Mouse (Mus musculus): ENCODE results near the gene Tbc1d1. TPM values are rescaled to one million over a fixed set of nuclear protein-coding genes. Genes with fewer than 3 reads are reported as not detected.

Gene Tbc1d1
- polyA plus RNA-seq, 1 experiment from 2014 or later = 33.4 TPM

DNA sequence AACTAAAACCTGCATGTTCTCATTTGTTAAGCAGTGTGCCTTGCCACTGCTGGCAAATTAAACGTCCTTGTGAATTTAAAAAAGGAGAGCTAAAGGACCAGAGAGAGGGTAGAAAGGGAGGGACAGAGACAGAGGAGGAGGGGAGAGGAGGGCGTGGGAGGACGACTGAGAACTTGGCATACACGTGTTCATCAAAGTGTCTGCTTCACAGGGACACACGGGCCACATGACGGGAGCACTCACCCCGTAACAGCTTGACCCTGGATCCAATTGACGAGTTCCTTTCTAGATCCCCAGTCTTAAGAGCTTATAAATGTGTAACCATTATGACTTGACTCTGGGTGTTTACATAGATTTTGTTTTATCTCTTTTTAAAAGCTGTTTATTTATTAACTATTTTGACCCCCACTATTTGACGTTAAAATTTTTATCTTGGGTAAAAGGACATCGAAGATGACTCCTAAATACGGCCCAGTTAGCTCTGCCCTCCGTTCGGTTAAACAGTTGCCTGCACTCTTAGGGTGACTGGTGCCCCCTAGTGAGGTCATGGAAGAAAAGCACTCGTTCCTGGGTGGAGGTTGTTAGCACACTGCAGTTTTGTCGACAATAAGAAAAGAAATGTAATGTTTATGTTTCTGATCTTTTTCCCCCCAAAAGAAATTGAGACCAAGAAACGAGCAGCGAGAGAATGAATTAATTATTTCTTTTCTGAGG, 118.8 kb downstream of the Tbc1d1 start:
- no peaks in the 10 kb centered on the region for H3K9me3 ChIP-seq (ENCODE audit: control insufficient read depth, low read length)
- no peaks in the 10 kb centered on the region for H3K27me3 ChIP-seq (ENCODE audit: control insufficient read depth, insufficient read depth, low read length)
- ATAC-seq (ENCODE audit: insufficient number of reproducible peaks, insufficient read depth, low FRiP score, low read depth) = no peak
- no peak overlapping the region for H3K4me3 ChIP-seq (ENCODE audit: control insufficient read depth in 1 of 2, insufficient read depth in 1 of 2, low read depth in 1 of 2, low read length in 2 of 2)
- H3K27ac ChIP-seq (replicated peaks in 1 of 2; ENCODE audit: control insufficient read depth in 1 of 2, insufficient read depth in 1 of 2, low read depth in 2 of 2, low read length in 2 of 2) = no peak overlapping the region
- peaks cover 0 to 7% of the 10 kb centered on the region in 2 experiments; a peak in 2 of 4 replicates for H3K4me1 ChIP-seq (ENCODE audit: control insufficient read depth in 2 of 2, insufficient read depth in 2 of 2, low read length in 2 of 2)
- peaks cover 61% of the 10 kb centered on the region for H3K36me3 ChIP-seq (ENCODE audit: control insufficient read depth, insufficient read depth, low read length)
- H3K4me2 ChIP-seq (ENCODE audit: low read length) = no peak overlapping the region
- H3K9ac ChIP-seq (ENCODE audit: low read length) = no peak overlapping the region
- 35% methylated on average over 17 of the region's 17 CpGs for WGBS

DNA sequence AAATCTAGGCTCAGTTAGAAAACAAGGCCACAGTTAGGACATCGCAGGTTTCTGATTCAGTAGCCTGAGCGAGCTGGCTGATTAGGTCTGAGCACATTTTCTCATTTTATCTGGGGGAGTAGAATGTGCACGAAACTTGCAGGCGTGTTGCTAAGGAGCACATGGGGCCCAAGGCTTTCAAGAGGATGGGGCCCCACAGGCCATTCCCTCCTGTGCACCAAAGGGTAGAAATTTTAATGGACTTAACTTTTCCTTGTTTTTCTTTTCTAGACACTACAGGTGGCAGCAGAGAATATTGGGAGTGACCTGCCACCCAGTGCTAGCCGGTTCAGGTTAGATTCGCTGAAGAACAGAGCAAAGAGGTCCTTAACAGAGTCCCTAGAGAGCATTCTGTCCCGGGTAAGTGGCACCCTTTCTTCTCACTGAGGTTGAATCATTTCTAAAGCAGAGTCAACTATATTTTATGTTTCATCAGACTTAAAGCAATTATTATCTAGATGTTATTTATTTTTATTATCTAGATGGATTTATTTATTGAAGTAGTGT, 121.6 kb downstream of the Tbc1d1 start:
- Histone ChIP-seq H3K9ac (ENCODE audit: low read length) (no peak overlapping the region), H3K4me2 (ENCODE audit: low read length) (no peak overlapping the region), H3K4me1 (ENCODE audit: control insufficient read depth in 2 of 2, insufficient read depth in 2 of 2, low read length in 2 of 2) (peaks cover 3 to 18% of the 10 kb centered on the region in 2 experiments; a peak in 2 of 4 replicates), H3K36me3 (ENCODE audit: control insufficient read depth, insufficient read depth, low read length) (peaks cover 59% of the 10 kb centered on the region), H3K4me3 (ENCODE audit: control insufficient read depth in 1 of 2, insufficient read depth in 1 of 2, low read depth in 1 of 2, low read length in 2 of 2) (no peak overlapping the region), H3K9me3 (ENCODE audit: control insufficient read depth, low read length) (no peaks in the 10 kb centered on the region), H3K27me3 (ENCODE audit: control insufficient read depth, insufficient read depth, low read length) (no peaks in the 10 kb centered on the region), H3K27ac (replicated peaks in 1 of 2; ENCODE audit: control insufficient read depth in 1 of 2, insufficient read depth in 1 of 2, low read depth in 2 of 2, low read length in 2 of 2) (no peak overlapping the region)
- no peak for ATAC-seq (ENCODE audit: insufficient number of reproducible peaks, insufficient read depth, low FRiP score, low read depth)
- 83% methylated on average over 7 of the region's 7 CpGs for WGBS

DNA sequence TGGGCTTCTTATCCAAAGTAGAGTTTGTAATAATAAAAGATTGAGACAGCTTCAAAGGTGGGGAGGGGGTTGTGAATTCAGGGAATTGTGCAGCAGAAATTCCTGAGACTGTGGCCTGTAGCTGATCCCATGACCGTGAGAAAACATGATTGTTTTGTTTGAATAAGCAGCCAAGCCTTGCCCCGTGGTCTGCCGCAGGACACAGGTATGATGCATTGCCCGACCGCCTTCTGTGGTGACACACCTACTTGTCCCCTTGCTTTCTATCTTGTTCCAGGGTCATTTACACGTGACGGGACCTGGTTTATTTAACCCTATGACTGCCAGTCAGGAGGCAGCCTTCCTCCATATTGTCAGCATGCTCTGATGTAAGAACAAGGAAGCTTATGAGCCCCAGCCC, 123.6 kb downstream of the Tbc1d1 start:
- Histone ChIP-seq H3K9ac (ENCODE audit: low read length) (no peak overlapping the region), H3K27ac (replicated peaks in 1 of 2; ENCODE audit: control insufficient read depth in 1 of 2, insufficient read depth in 1 of 2, low read depth in 2 of 2, low read length in 2 of 2) (no peak overlapping the region), H3K4me1 (ENCODE audit: control insufficient read depth in 2 of 2, insufficient read depth in 2 of 2, low read length in 2 of 2) (peaks cover 3 to 11% of the 10 kb centered on the region in 2 experiments; a peak in 2 of 4 replicates), H3K4me2 (ENCODE audit: low read length) (no peak overlapping the region), H3K9me3 (ENCODE audit: control insufficient read depth, low read length) (no peaks in the 10 kb centered on the region), H3K4me3 (ENCODE audit: control insufficient read depth in 1 of 2, insufficient read depth in 1 of 2, low read depth in 1 of 2, low read length in 2 of 2) (no peak overlapping the region), H3K27me3 (ENCODE audit: control insufficient read depth, insufficient read depth, low read length) (no peaks in the 10 kb centered on the region), H3K36me3 (ENCODE audit: control insufficient read depth, insufficient read depth, low read length) (peaks cover 66% of the 10 kb centered on the region)
- WGBS = 43% methylated on average over 7 of the region's 7 CpGs
- ATAC-seq (ENCODE audit: insufficient number of reproducible peaks, insufficient read depth, low FRiP score, low read depth) = no peak

DNA sequence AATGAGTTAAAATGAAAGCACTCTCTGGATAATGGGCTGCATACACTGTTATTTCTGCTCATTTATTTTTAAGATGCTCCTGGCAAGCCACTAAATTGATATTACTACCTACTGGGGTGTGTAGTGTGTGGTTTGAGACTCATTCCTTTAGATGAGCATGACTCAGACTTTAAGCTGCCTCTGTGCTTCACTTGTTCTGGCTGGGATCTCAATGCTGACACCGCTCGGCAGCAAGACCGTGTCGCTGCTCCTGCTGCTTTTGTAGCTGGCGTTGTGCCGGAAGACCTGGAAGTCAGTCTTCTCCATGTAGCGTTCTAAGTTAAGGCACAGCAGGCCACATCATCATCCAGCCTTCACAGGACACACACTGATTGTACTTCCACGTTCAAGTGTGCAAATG, 124.1 kb downstream of the Tbc1d1 start:
- Histone ChIP-seq H3K9me3 (ENCODE audit: control insufficient read depth, low read length) (no peaks in the 10 kb centered on the region), H3K4me1 (ENCODE audit: control insufficient read depth in 2 of 2, insufficient read depth in 2 of 2, low read length in 2 of 2) (peaks cover 3 to 11% of the 10 kb centered on the region in 2 experiments; a peak in 1 of 4 replicates), H3K36me3 (ENCODE audit: control insufficient read depth, insufficient read depth, low read length) (peaks cover 66% of the 10 kb centered on the region), H3K27ac (replicated peaks in 1 of 2; ENCODE audit: control insufficient read depth in 1 of 2, insufficient read depth in 1 of 2, low read depth in 2 of 2, low read length in 2 of 2) (no peak overlapping the region), H3K4me2 (ENCODE audit: low read length) (no peak overlapping the region), H3K4me3 (ENCODE audit: control insufficient read depth in 1 of 2, insufficient read depth in 1 of 2, low read depth in 1 of 2, low read length in 2 of 2) (no peak overlapping the region), H3K9ac (ENCODE audit: low read length) (no peak overlapping the region), H3K27me3 (ENCODE audit: control insufficient read depth, insufficient read depth, low read length) (no peaks in the 10 kb centered on the region)
- 66% methylated on average over 8 of the region's 8 CpGs for WGBS
- ATAC-seq (ENCODE audit: insufficient number of reproducible peaks, insufficient read depth, low FRiP score, low read depth) = no peak

DNA sequence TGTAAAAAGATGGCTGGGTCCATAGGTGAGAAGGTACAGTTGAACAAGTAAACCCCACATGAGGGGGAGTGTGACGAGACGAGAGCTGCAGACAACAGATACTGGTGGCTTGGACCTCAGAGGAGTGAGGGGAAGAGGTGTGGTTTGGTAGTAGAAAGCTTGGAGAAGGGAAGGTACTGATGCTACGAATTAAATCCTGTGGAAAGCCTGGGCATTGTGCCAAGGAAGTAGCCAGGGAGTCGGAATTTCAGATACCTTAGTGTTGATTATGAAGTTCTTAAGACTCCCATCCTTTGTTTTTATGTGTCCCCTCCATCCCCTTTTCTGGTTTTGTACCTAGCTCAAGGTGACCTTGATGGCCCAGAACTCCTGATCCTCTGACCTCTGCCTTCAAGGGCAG, 124.5 kb downstream of the Tbc1d1 start:
- H3K36me3 ChIP-seq (ENCODE audit: control insufficient read depth, insufficient read depth, low read length) = peaks cover 67% of the 10 kb centered on the region
- no peak overlapping the region for H3K27ac ChIP-seq (replicated peaks in 1 of 2; ENCODE audit: control insufficient read depth in 1 of 2, insufficient read depth in 1 of 2, low read depth in 2 of 2, low read length in 2 of 2)
- no peak overlapping the region for H3K9ac ChIP-seq (ENCODE audit: low read length)
- WGBS = 26% methylated on average over 4 of the region's 4 CpGs
- H3K4me3 ChIP-seq (ENCODE audit: control insufficient read depth in 1 of 2, insufficient read depth in 1 of 2, low read depth in 1 of 2, low read length in 2 of 2) = no peak overlapping the region
- peaks cover 3 to 11% of the 10 kb centered on the region in 2 experiments; a peak in 1 of 4 replicates for H3K4me1 ChIP-seq (ENCODE audit: control insufficient read depth in 2 of 2, insufficient read depth in 2 of 2, low read length in 2 of 2)
- H3K4me2 ChIP-seq (ENCODE audit: low read length) = no peak overlapping the region
- ATAC-seq (ENCODE audit: insufficient number of reproducible peaks, insufficient read depth, low FRiP score, low read depth) = no peak
- H3K27me3 ChIP-seq (ENCODE audit: control insufficient read depth, insufficient read depth, low read length) = no peaks in the 10 kb centered on the region
- no peaks in the 10 kb centered on the region for H3K9me3 ChIP-seq (ENCODE audit: control insufficient read depth, low read length)

DNA sequence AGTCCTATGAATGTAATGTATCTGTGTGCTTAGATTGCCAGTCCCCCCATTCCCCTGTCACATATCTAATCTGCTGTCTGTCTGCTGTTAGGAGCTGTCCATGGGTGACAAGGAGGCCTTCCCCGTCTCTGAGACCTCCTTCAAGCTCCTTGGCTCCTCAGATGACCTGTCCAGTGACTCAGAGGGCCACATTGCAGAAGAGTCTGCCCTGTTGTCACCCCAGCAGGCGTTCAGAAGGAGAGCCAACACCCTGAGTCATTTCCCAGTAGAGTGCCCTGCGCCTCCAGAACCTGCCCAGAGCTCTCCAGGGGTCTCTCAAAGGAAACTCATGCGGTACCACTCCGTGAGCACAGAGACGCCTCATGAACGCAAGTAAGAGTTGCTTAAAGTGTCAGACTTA, 125.6 kb downstream of the Tbc1d1 start:
- no peak for ATAC-seq (ENCODE audit: insufficient number of reproducible peaks, insufficient read depth, low FRiP score, low read depth)
- WGBS = 87% methylated on average over 7 of the region's 7 CpGs
- peaks cover 67% of the 10 kb centered on the region for H3K36me3 ChIP-seq (ENCODE audit: control insufficient read depth, insufficient read depth, low read length)

DNA sequence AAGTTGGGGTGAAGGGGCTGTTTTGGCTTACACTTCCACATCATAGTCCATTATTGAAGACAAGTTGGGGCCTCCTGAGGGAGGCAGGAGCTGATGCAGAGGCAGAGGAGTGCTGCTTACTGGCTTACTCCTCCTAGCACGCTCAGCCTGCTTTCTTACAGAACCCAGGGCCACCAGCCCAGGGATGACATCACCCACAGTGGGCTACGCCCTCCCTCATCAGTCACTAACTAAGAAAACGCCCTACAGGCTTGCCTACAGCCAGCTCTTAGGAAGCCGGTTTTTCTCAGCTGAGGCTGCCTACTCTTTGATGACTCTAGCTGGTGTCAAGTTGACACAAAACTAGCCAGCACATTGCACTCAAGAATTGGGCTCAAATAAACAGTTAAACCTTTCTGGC, 126.5 kb downstream of the Tbc1d1 start:
- Histone ChIP-seq H3K9ac (ENCODE audit: low read length) (no peak overlapping the region), H3K27ac (replicated peaks in 1 of 2; ENCODE audit: control insufficient read depth in 1 of 2, insufficient read depth in 1 of 2, low read depth in 2 of 2, low read length in 2 of 2) (no peak overlapping the region), H3K4me1 (ENCODE audit: control insufficient read depth in 2 of 2, insufficient read depth in 2 of 2, low read length in 2 of 2) (peaks cover 3 to 11% of the 10 kb centered on the region in 2 experiments; a peak in 1 of 4 replicates), H3K27me3 (ENCODE audit: control insufficient read depth, insufficient read depth, low read length) (no peaks in the 10 kb centered on the region), H3K36me3 (ENCODE audit: control insufficient read depth, insufficient read depth, low read length) (peaks cover 70% of the 10 kb centered on the region), H3K4me3 (ENCODE audit: control insufficient read depth in 1 of 2, insufficient read depth in 1 of 2, low read depth in 1 of 2, low read length in 2 of 2) (no peak overlapping the region), H3K9me3 (ENCODE audit: control insufficient read depth, low read length) (no peaks in the 10 kb centered on the region), H3K4me2 (ENCODE audit: low read length) (no peak overlapping the region)
- ATAC-seq (ENCODE audit: insufficient number of reproducible peaks, insufficient read depth, low FRiP score, low read depth) = no peak
- 66% methylated on average over 4 of the region's 4 CpGs for WGBS

More for the DNA sequence above, 125.6 kb downstream of the Tbc1d1 start:
- Histone ChIP-seq H3K4me2 (ENCODE audit: low read length) (no peak overlapping the region), H3K27me3 (ENCODE audit: control insufficient read depth, insufficient read depth, low read length) (no peaks in the 10 kb centered on the region), H3K27ac (replicated peaks in 1 of 2; ENCODE audit: control insufficient read depth in 1 of 2, insufficient read depth in 1 of 2, low read depth in 2 of 2, low read length in 2 of 2) (no peak overlapping the region), H3K4me3 (ENCODE audit: control insufficient read depth in 1 of 2, insufficient read depth in 1 of 2, low read depth in 1 of 2, low read length in 2 of 2) (no peak overlapping the region), H3K9me3 (ENCODE audit: control insufficient read depth, low read length) (no peaks in the 10 kb centered on the region), H3K4me1 (ENCODE audit: control insufficient read depth in 2 of 2, insufficient read depth in 2 of 2, low read length in 2 of 2) (peaks cover 3 to 11% of the 10 kb centered on the region in 2 experiments; a peak in 1 of 4 replicates), H3K9ac (ENCODE audit: low read length) (no peak overlapping the region)
